Mouse (Mus musculus): ENCODE data around the gene Slc16a2.

GRCm38 (mm10) chrX:103670245-103670644 lies 151.5 kb downstream of the Slc16a2 start:
- TF ChIP-seq POLR2A (IDR thresholded peaks at IDR 0.05; ENCODE audit: insufficient read length, low read depth) (no peak), TCF12 (IDR thresholded peaks at IDR 0.05; ENCODE audit: insufficient read depth, poor library complexity, severe bottlenecking) (no peak), MYOD1 (IDR thresholded peaks at IDR 0.05; ENCODE audit: control insufficient read depth in 1 of 3, insufficient read length in 2 of 3, low read depth in 2 of 3) (no peak), E2F4 (IDR thresholded peaks at IDR 0.05; ENCODE audit: insufficient read depth) (no peak), POLR2AphosphoS2 (IDR thresholded peaks at IDR 0.05; ENCODE audit: insufficient read length, low read depth) (no peak), MAX (IDR thresholded peaks at IDR 0.05; ENCODE audit: low read depth) (no peak), CEBPB (IDR thresholded peaks at IDR 0.05; ENCODE audit: insufficient read depth, poor library complexity, severe bottlenecking) (no peak), USF1 (IDR thresholded peaks at IDR 0.05; ENCODE audit: low read depth) (no peak), TCF3 (IDR thresholded peaks at IDR 0.05; ENCODE audit: insufficient read length, low read depth) (no peak)
